Mouse (Mus musculus): ENCODE data around the gene Mt1. TPM values are rescaled to one million over a fixed set of nuclear protein-coding genes. Genes with fewer than 3 reads are reported as not detected.

Gene Mt1
- polyA plus RNA-seq, 1 experiment from 2014 or later: 858 TPM

DNA sequence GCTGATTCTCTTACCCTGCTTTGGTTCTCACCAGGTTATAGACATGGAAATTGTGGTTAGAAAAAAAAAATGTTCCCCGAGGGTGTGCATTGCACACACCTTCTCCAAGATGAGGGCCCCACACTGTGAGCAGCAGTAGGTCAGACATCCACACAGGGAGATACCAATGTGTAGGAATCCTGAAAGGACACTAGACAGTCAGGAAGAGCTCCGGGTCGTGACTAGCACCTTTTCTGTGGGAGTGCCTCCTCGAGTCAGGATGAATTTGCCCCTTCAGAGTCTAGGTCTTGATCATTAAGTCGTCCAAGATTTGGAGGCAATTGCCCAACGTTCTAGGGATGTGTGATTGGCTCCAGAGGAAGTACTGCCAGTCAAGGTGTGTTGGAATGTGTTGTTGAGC lies 6.9 kb downstream of the Mt1 start:
- WGBS: 59% methylated on average over 6 of the region's 6 CpGs
- Histone ChIP-seq H3K4me1 (ENCODE audit: insufficient read depth, low read depth, low read length) (peaks cover 18% of the 10 kb centered on the region; the same call in 1 of the 2 replicates), H3K4me2 (replicated peaks; ENCODE audit: low read depth, low read length) (peak overlapping the region; percentile 23; the same call in 1 of the 2 replicates), H3K4me3 (ENCODE audit: low read depth, low read length) (no peak overlapping the region), H3K9ac (replicated peaks; ENCODE audit: low read depth) (no peak overlapping the region), H3K36me3 (ENCODE audit: insufficient read depth, low read length) (no peaks in the 10 kb centered on the region), H3K9me3 (ENCODE audit: low read length) (no peaks in the 10 kb centered on the region), H3K27me3 (replicated peaks; ENCODE audit: insufficient read depth, low read length) (no peaks in the 10 kb centered on the region), H3K27ac (ENCODE audit: low read length) (no peak overlapping the region)
- TF ChIP-seq CTCF (IDR thresholded peaks at IDR 0.05) (no peak), EP300 (IDR thresholded peaks at IDR 0.05) (no peak)
- ATAC-seq (no peak), DNase-seq (ENCODE audit: low spot score) (no peak)

- H3K27ac ChIP-seq (ENCODE audit: low read length): no peak overlapping the region
- no peak overlapping the region for H3K4me3 ChIP-seq (ENCODE audit: low read depth, low read length)
- H3K36me3 ChIP-seq (ENCODE audit: insufficient read depth, low read length): no peaks in the 10 kb centered on the region
- WGBS: 4% methylated on average over 17 of the region's 17 CpGs
- H3K4me2 ChIP-seq (replicated peaks; ENCODE audit: low read depth, low read length): peak overlapping the region; percentile 23; the same call in 1 of the 2 replicates
- DNase-seq (ENCODE audit: low spot score): peak; percentile 90
- peak; percentile 70 for ATAC-seq
- TF ChIP-seq EP300 (IDR thresholded peaks at IDR 0.05) (no peak), CTCF (IDR thresholded peaks at IDR 0.05) (peak; percentile 88)
- H3K4me1 ChIP-seq (ENCODE audit: insufficient read depth, low read depth, low read length): peaks cover 22% of the 10 kb centered on the region; the same call in 1 of the 2 replicates
- no peaks in the 10 kb centered on the region for H3K9me3 ChIP-seq (ENCODE audit: low read length)
- H3K9ac ChIP-seq (replicated peaks; ENCODE audit: low read depth): no peak overlapping the region
- no peaks in the 10 kb centered on the region for H3K27me3 ChIP-seq (replicated peaks; ENCODE audit: insufficient read depth, low read length)
Observed at GRCm38 (mm10) chr8:94186542-94186941, 7.7 kb downstream of the Mt1 start.

DNA sequence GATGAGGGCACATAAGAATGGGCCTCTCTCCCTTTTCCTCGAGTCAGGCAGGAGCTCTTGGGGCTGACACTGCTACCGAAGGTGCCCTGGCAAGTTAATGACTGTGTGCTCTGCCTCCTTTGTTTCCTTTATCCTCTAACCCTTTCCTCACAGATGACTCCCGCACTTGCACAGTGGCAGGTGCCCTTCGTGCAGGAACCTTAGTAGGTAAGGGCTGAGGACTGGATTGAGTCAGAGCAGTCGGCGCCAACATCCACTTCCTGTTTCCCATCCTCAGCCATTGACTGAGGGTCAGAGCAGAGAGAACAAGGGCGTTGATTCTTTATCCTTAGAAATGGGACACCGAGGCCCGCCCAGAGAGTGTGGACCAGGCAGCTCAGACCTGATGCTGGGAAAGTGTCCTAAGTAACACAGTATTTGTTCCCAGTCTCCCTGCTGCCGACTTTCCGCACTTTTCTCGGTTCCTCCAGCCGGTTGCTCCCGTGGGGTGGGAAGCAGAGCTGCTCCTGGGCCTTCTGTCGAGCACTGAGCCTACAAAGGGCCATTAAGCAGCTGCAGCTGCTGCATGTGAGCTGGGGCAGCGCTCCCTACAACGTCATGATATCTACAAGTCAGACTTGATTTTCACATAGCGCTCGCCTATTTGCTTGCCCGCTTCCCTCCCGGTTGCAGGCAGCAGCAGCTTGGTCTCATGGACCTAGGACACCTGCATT lies 8.6 kb downstream of the Mt1 start:
- DNase-seq (ENCODE audit: low spot score) (peak; percentile 25), ATAC-seq (no peak)
- peaks cover 22% of the 10 kb centered on the region; the same call in 1 of the 2 replicates for H3K4me1 ChIP-seq (ENCODE audit: insufficient read depth, low read depth, low read length)
- no peaks in the 10 kb centered on the region for H3K9me3 ChIP-seq (ENCODE audit: low read length)
- no peak overlapping the region for H3K4me3 ChIP-seq (ENCODE audit: low read depth, low read length)
- no peak overlapping the region for H3K4me2 ChIP-seq (replicated peaks; ENCODE audit: low read depth, low read length)
- WGBS: 40% methylated on average over 21 of the region's 21 CpGs
- H3K27ac ChIP-seq (ENCODE audit: low read length): 0 out of 2 replicates have a peak overlapping the region, but pooled peaks have one; percentile 14
- no peaks in the 10 kb centered on the region for H3K27me3 ChIP-seq (replicated peaks; ENCODE audit: insufficient read depth, low read length)
- no peaks in the 10 kb centered on the region for H3K36me3 ChIP-seq (ENCODE audit: insufficient read depth, low read length)
- H3K9ac ChIP-seq (replicated peaks; ENCODE audit: low read depth): no peak overlapping the region
- no peak for TF ChIP-seq CTCF (IDR thresholded peaks at IDR 0.05)
- no peak for TF ChIP-seq EP300 (IDR thresholded peaks at IDR 0.05)

DNA sequence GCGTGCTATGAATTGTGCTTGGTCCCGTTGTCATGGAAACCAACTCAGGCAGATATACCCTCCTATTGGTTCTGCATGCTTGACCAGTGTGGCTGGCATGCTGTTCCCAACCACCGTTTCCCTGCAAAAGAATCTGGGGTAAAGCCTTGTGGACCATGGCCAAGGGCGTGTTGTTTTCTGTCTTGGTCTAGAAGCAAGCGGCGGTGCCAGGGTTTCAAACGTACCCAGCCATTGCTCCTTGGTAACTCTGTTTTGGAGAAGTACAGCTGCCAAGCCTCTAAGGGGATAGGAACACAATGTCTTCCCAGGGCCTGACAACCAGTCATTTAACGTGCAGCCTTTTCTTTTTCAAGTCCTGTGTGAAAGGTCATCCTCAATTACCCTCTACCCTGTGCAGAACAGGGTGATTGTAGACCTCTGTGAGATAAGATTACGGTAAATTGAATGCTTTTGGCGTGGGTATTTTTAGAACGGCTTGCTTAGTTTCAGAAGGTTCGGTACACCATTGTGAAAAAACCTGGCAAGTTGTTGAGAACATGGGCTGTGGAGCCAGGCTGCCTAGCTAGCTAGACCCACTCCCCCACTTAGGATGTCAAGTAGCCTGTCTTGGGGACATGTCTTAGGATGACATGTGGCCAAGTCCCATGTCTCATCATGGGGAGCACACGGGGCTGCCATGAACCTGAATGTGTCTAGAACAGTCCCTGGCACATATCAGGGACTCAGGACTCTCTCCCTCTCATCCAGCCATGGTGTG lies 10.6 kb downstream of the Mt1 start:
- Histone ChIP-seq H3K27me3 (replicated peaks; ENCODE audit: insufficient read depth, low read length) (no peaks in the 10 kb centered on the region), H3K4me3 (ENCODE audit: low read depth, low read length) (no peak overlapping the region), H3K36me3 (ENCODE audit: insufficient read depth, low read length) (no peaks in the 10 kb centered on the region), H3K4me1 (ENCODE audit: insufficient read depth, low read depth, low read length) (0 out of 2 replicates have a peak, but pooled peaks cover 13% of the 10 kb centered on the region), H3K9ac (replicated peaks; ENCODE audit: low read depth) (no peak overlapping the region), H3K9me3 (ENCODE audit: low read length) (no peaks in the 10 kb centered on the region), H3K27ac (ENCODE audit: low read length) (no peak overlapping the region), H3K4me2 (replicated peaks; ENCODE audit: low read depth, low read length) (no peak overlapping the region)
- DNase-seq (ENCODE audit: low spot score) (no peak), ATAC-seq (no peak)
- TF ChIP-seq EP300 (IDR thresholded peaks at IDR 0.05) (peak; percentile 64), CTCF (IDR thresholded peaks at IDR 0.05) (no peak)
- 48% methylated on average over 13 of the region's 13 CpGs for WGBS

- no peaks in the 10 kb centered on the region for H3K27me3 ChIP-seq (replicated peaks; ENCODE audit: insufficient read depth, low read length)
- WGBS: 16% methylated on average over 21 of the region's 21 CpGs
- peak; percentile 91 for DNase-seq (ENCODE audit: low spot score)
- H3K27ac ChIP-seq (ENCODE audit: low read length): no peak overlapping the region
- no peaks in the 10 kb centered on the region for H3K9me3 ChIP-seq (ENCODE audit: low read length)
- no peak overlapping the region for H3K9ac ChIP-seq (replicated peaks; ENCODE audit: low read depth)
- peak overlapping the region; percentile 42 for H3K4me2 ChIP-seq (replicated peaks; ENCODE audit: low read depth, low read length)
- ATAC-seq: peak; percentile 58
- TF ChIP-seq EP300 (IDR thresholded peaks at IDR 0.05) (no peak), CTCF (IDR thresholded peaks at IDR 0.05) (no peak)
- H3K4me1 ChIP-seq (ENCODE audit: insufficient read depth, low read depth, low read length): 0 out of 2 replicates have a peak, but pooled peaks cover 13% of the 10 kb centered on the region
- H3K4me3 ChIP-seq (ENCODE audit: low read depth, low read length): peak overlapping the region; percentile 8
- no peaks in the 10 kb centered on the region for H3K36me3 ChIP-seq (ENCODE audit: insufficient read depth, low read length)
Observed at GRCm38 (mm10) chr8:94191101-94191691, 12.3 kb downstream of the Mt1 start.

- Histone ChIP-seq H3K9ac (replicated peaks; ENCODE audit: low read depth) (no peak overlapping the region), H3K4me3 (ENCODE audit: low read depth, low read length) (no peak overlapping the region), H3K27ac (ENCODE audit: low read length) (0 out of 2 replicates have a peak overlapping the region, but pooled peaks have one; percentile 22), H3K4me2 (replicated peaks; ENCODE audit: low read depth, low read length) (no peak overlapping the region), H3K36me3 (ENCODE audit: insufficient read depth, low read length) (no peaks in the 10 kb centered on the region), H3K27me3 (replicated peaks; ENCODE audit: insufficient read depth, low read length) (no peaks in the 10 kb centered on the region), H3K4me1 (ENCODE audit: insufficient read depth, low read depth, low read length) (0 out of 2 replicates have a peak, but pooled peaks cover 4% of the 10 kb centered on the region), H3K9me3 (ENCODE audit: low read length) (no peaks in the 10 kb centered on the region)
- TF ChIP-seq EP300 (IDR thresholded peaks at IDR 0.05): no peak
- no peak for TF ChIP-seq CTCF (IDR thresholded peaks at IDR 0.05)
- peak; percentile 21 for ATAC-seq
- peak; percentile 52 for DNase-seq (ENCODE audit: low spot score)
- 45% methylated on average over 1 of the region's 1 CpGs for WGBS
Observed at GRCm38 (mm10) chr8:94192926-94193325, 14.0 kb downstream of the Mt1 start.

Measured in lung, postnatal 0 days (tissue).